Mouse (Mus musculus) forebrain, embryonic 13.5 days (tissue): ENCODE data around the gene Neurl3. TPM values are rescaled to one million over a fixed set of nuclear protein-coding genes. Genes with fewer than 3 reads are reported as not detected.
A peak's percentile ranks its signal among the peaks of the same experiment; 100 is the strongest.

ENCODE experiments used
- ATAC-seq: fragments of 200-750 bp; cut with Nextera tagmentation; 2 replicates; pipeline ENCODE4 v1.8.0; 2017
- H3K27ac ChIP-seq: fragments of 300-500 bp; sonication (generic); 2 replicates; pipeline ENCODE4 v1.5.1; 2015; ENCODE audit warnings: inconsistent platforms, mild to moderate bottlenecking, moderate library complexity
- H3K27me3 ChIP-seq: fragments of 300-500 bp; sonication (generic); 2 replicates; pipeline ENCODE4 v1.6.1; 2015; ENCODE audit warnings: mild to moderate bottlenecking, inconsistent platforms
- H3K36me3 ChIP-seq: fragments of 300-500 bp; sonication (generic); 2 replicates; pipeline ENCODE4 v1.6.1; 2015; ENCODE audit warnings: mild to moderate bottlenecking, inconsistent platforms; ENCODE audit not compliant: poor library complexity, severe bottlenecking
- H3K4me1 ChIP-seq: fragments of 300-500 bp; sonication (generic); 2 replicates; pipeline ENCODE4 v1.6.1; 2015; ENCODE audit warnings: inconsistent platforms
- H3K4me2 ChIP-seq: fragments of 300-500 bp; sonication (generic); 2 replicates; pipeline ENCODE4 v1.6.1; 2015; ENCODE audit warnings: inconsistent platforms, mild to moderate bottlenecking, moderate library complexity
- H3K4me3 ChIP-seq: fragments of 300-500 bp; sonication (generic); 2 replicates; pipeline ENCODE4 v1.5.1; 2015; ENCODE audit warnings: mild to moderate bottlenecking, inconsistent platforms
- H3K9ac ChIP-seq: fragments of 300-500 bp; sonication (generic); 2 replicates; pipeline ENCODE4 v1.6.1; 2015; ENCODE audit warnings: mild to moderate bottlenecking, inconsistent platforms
- H3K9me3 ChIP-seq: fragments of 300-500 bp; sonication (generic); replicated peaks from 2 replicates; pipeline ENCODE4 v1.6.1; 2016; ENCODE audit warnings: inconsistent platforms
- WGBS: fragments of 180-500 bp; shearing (Covaris S2); methylation state at CpG from one replicate; pipeline ENCODE4 v1.1.7; 2015; 5-methylcytosine and 5-hydroxymethylcytosine counted together
- polyA plus RNA-seq: library from polyadenylated mRNA; unstranded; fragments of >200 nt; fragmentation: Nextera tagmentation; extraction: Ambion mirVana; gene quantifications from 2 replicates; pipeline ENCODE4 v1.2.1, GENCODE M21; 2015

The Neurl3 gene
- polyA plus RNA-seq, 1 experiment from 2014 or later: 0.32 TPM

GRCm38 (mm10) chr1:36266293-36266692 is 8.2 kb downstream of the Neurl3 start:
- Histone ChIP-seq H3K36me3 (no peaks in the 10 kb centered on the region), H3K4me3 (no peak overlapping the region), H3K27ac (no peak overlapping the region), H3K4me2 (no peak overlapping the region), H3K27me3 (peaks cover 19% of the 10 kb centered on the region), H3K4me1 (no peaks in the 10 kb centered on the region), H3K9ac (no peak overlapping the region), H3K9me3 (no peaks in the 10 kb centered on the region)
- 83% methylated on average over 6 of the region's 6 CpGs for WGBS
- ATAC-seq: no peak

GRCm38 (mm10) chr1:36263833-36264488 is 10.5 kb downstream of the Neurl3 start:
- ATAC-seq: no peak
- Histone ChIP-seq H3K27ac (no peak overlapping the region), H3K36me3 (no peaks in the 10 kb centered on the region), H3K4me3 (no peak overlapping the region), H3K27me3 (peaks cover 5% of the 10 kb centered on the region), H3K4me2 (no peak overlapping the region), H3K9me3 (no peaks in the 10 kb centered on the region; the same call in 1 of the 2 replicates), H3K9ac (no peak overlapping the region), H3K4me1 (no peaks in the 10 kb centered on the region)
- WGBS: 70% methylated on average over 13 of the region's 13 CpGs

GRCm38 (mm10) chr1:36261708-36262504 is 12.6 kb downstream of the Neurl3 start:
- no peak overlapping the region for H3K9ac ChIP-seq
- H3K27me3 ChIP-seq: 0 out of 2 replicates have a peak, but pooled peaks cover 3% of the 10 kb centered on the region
- ATAC-seq: no peak
- H3K36me3 ChIP-seq: no peaks in the 10 kb centered on the region
- WGBS: 87% methylated on average over 19 of the region's 19 CpGs
- no peak overlapping the region for H3K4me3 ChIP-seq
- no peak overlapping the region for H3K4me2 ChIP-seq
- H3K27ac ChIP-seq: no peak overlapping the region
- H3K9me3 ChIP-seq: no peaks in the 10 kb centered on the region; the same call in 1 of the 2 replicates
- no peaks in the 10 kb centered on the region for H3K4me1 ChIP-seq

GRCm38 (mm10) chr1:36260418-36260817 is 14.1 kb downstream of the Neurl3 start:
- Histone ChIP-seq H3K4me3 (no peak overlapping the region), H3K9me3 (peaks cover 6% of the 10 kb centered on the region; the same call in 1 of the 2 replicates), H3K27ac (no peak overlapping the region), H3K27me3 (peaks cover 15% of the 10 kb centered on the region; the same call in 1 of the 2 replicates), H3K9ac (no peak overlapping the region), H3K4me1 (no peaks in the 10 kb centered on the region), H3K4me2 (no peak overlapping the region), H3K36me3 (no peaks in the 10 kb centered on the region)
- no peak for ATAC-seq
- WGBS: 96% methylated on average over 1 of the region's 1 CpGs

- ATAC-seq: no peak
- Histone ChIP-seq H3K9me3 (peaks cover 6% of the 10 kb centered on the region; the same call in 1 of the 2 replicates), H3K9ac (no peak overlapping the region), H3K4me3 (no peak overlapping the region), H3K27ac (no peak overlapping the region), H3K4me2 (no peak overlapping the region), H3K36me3 (no peaks in the 10 kb centered on the region), H3K4me1 (peaks cover 7% of the 10 kb centered on the region; the same call in 1 of the 2 replicates), H3K27me3 (peaks cover 22% of the 10 kb centered on the region)
- WGBS: 94% methylated on average over 2 of the region's 2 CpGs
These were observed 15.2 kb downstream of the Neurl3 start for GRCm38 (mm10) chr1:36259281-36259680.

GRCm38 (mm10) chr1:36258631-36259030 is 15.8 kb downstream of the Neurl3 start:
- H3K9me3 ChIP-seq: peaks cover 6% of the 10 kb centered on the region; the same call in 1 of the 2 replicates
- no peak overlapping the region for H3K9ac ChIP-seq
- no peaks in the 10 kb centered on the region for H3K36me3 ChIP-seq
- H3K27me3 ChIP-seq: peaks cover 26% of the 10 kb centered on the region
- WGBS: 71% methylated on average over 2 of the region's 2 CpGs
- peaks cover 7% of the 10 kb centered on the region; the same call in 1 of the 2 replicates for H3K4me1 ChIP-seq
- no peak overlapping the region for H3K4me3 ChIP-seq
- no peak overlapping the region for H3K4me2 ChIP-seq
- ATAC-seq: no peak
- no peak overlapping the region for H3K27ac ChIP-seq

- Histone ChIP-seq H3K27me3 (peaks cover 26% of the 10 kb centered on the region), H3K4me2 (no peak overlapping the region), H3K9ac (no peak overlapping the region), H3K27ac (no peak overlapping the region), H3K36me3 (no peaks in the 10 kb centered on the region), H3K4me3 (no peak overlapping the region), H3K4me1 (peaks cover 7% of the 10 kb centered on the region; the same call in 1 of the 2 replicates), H3K9me3 (peaks cover 6% of the 10 kb centered on the region; the same call in 1 of the 2 replicates)
- 95% methylated on average over 8 of the region's 8 CpGs for WGBS
- no peak for ATAC-seq
These were observed 17.2 kb downstream of the Neurl3 start for GRCm38 (mm10) chr1:36257276-36257675.

GRCm38 (mm10) chr1:36255871-36256640 is 18.4 kb downstream of the Neurl3 start:
- H3K4me2 ChIP-seq: peak overlapping the region; percentile 10; the same call in 1 of the 2 replicates
- no peak overlapping the region for H3K4me3 ChIP-seq
- ATAC-seq: no peak
- H3K36me3 ChIP-seq: no peaks in the 10 kb centered on the region
- H3K9ac ChIP-seq: no peak overlapping the region
- H3K27ac ChIP-seq: no peak overlapping the region
- peaks cover 6% of the 10 kb centered on the region; the same call in 1 of the 2 replicates for H3K9me3 ChIP-seq
- H3K27me3 ChIP-seq: peaks cover 26% of the 10 kb centered on the region
- peaks cover 7% of the 10 kb centered on the region; the same call in 1 of the 2 replicates for H3K4me1 ChIP-seq
- WGBS: 24% methylated on average over 20 of the region's 20 CpGs

GRCm38 (mm10) chr1:36254635-36255360 is 19.7 kb downstream of the Neurl3 start:
- Histone ChIP-seq H3K4me1 (peaks cover 7% of the 10 kb centered on the region; the same call in 1 of the 2 replicates), H3K27me3 (peaks cover 26% of the 10 kb centered on the region), H3K4me3 (peak overlapping the region; percentile 24), H3K9ac (0 out of 2 replicates have a peak overlapping the region, but pooled peaks have one; percentile 30), H3K27ac (no peak overlapping the region), H3K9me3 (peaks cover 6% of the 10 kb centered on the region; the same call in 1 of the 2 replicates), H3K4me2 (peak overlapping the region; percentile 49), H3K36me3 (no peaks in the 10 kb centered on the region)
- peak; percentile 39; the same call in 1 of the 2 replicates for ATAC-seq
- WGBS: 11% methylated on average over 25 of the region's 25 CpGs

- Histone ChIP-seq H3K27me3 (peaks cover 25% of the 10 kb centered on the region), H3K4me2 (no peak overlapping the region), H3K9ac (no peak overlapping the region), H3K9me3 (0 out of 2 replicates have a peak, but pooled peaks cover 6% of the 10 kb centered on the region), H3K36me3 (no peaks in the 10 kb centered on the region), H3K4me3 (no peak overlapping the region), H3K4me1 (peaks cover 7% of the 10 kb centered on the region; the same call in 1 of the 2 replicates), H3K27ac (no peak overlapping the region)
- WGBS: 6% methylated on average over 6 of the region's 6 CpGs
- peak; percentile 75 for ATAC-seq
These were observed 21.7 kb downstream of the Neurl3 start for GRCm38 (mm10) chr1:36252791-36253190.

GRCm38 (mm10) chr1:36251426-36251825 is 23.1 kb downstream of the Neurl3 start:
- no peak overlapping the region for H3K9ac ChIP-seq
- H3K36me3 ChIP-seq: no peaks in the 10 kb centered on the region
- H3K27ac ChIP-seq: no peak overlapping the region
- ATAC-seq: no peak
- WGBS: 4% methylated on average over 9 of the region's 9 CpGs
- H3K4me3 ChIP-seq: no peak overlapping the region
- peaks cover 21% of the 10 kb centered on the region for H3K27me3 ChIP-seq
- H3K9me3 ChIP-seq: 0 out of 2 replicates have a peak, but pooled peaks cover 3% of the 10 kb centered on the region
- H3K4me2 ChIP-seq: no peak overlapping the region; the same call in 1 of the 2 replicates
- H3K4me1 ChIP-seq: peaks cover 13% of the 10 kb centered on the region; the same call in 1 of the 2 replicates
